Mouse (Mus musculus): ENCODE measurements at regions not wholly inside any gene's neighbourhood (a gene's known extent, or its start where the extent isn't known, plus 50 kb on each side); places are given as distances from the start of the nearest gene placed in this dataset.

DNA sequence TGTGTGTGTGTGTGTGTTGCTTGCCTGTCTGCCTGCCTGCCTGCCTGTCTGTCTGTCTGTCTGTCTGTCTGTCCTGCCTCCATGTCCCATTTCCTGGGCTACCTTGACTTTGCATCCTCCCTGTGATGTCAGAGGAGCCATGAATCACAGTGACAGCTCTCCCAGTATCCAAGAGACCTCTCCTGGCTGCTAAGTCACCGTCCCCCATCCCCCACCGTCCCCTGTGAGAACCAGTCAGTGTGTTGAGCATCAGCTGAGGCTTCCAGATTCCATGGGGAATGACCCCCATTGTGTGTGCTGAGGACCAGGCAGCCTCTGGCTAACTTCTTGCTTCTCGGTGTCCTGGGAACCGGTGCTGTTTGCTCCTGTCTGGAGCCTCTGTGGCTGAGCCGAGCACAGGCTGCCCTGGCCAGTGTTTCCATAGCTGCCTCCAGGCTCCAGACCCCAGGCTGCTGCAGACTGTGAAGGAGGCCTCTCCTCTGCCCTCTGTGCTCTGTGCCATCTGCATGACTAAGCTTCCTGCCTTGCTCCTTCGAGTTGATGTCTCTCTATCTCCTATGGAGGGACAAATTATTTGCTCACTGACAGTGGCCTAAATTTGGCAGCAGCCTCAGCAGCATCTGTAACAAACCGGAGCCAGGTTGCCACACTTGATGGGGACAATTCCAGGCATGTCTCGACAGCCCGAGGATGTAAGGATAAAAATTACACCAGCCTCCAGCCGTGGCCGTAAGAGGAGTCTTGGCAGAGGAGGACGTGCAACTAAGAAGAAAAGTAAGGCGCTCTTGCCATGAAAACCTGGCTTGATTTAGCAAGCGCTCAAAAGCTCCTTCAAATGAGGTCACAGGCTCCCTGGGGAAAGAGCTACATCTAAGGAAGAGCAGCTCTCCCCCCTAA lies 230.7 kb downstream of the Prex1 start:
- Histone ChIP-seq H3K27ac (ENCODE audit: low read depth) (no peak overlapping the region), H3K9ac (replicated peaks) (no peak overlapping the region), H3K36me3 (replicated peaks; ENCODE audit: insufficient read depth, low read length) (no peaks in the 10 kb centered on the region), H3K4me1 (ENCODE audit: insufficient read depth) (no peaks in the 10 kb centered on the region), H3K27me3 (ENCODE audit: insufficient read depth, low read length) (no peaks in the 10 kb centered on the region), H3K9me3 (ENCODE audit: low read length) (no peaks in the 10 kb centered on the region), H3K4me3 (ENCODE audit: low read depth, low read length) (no peak overlapping the region), H3K4me2 (ENCODE audit: low read depth, low read length) (no peak overlapping the region)
- ATAC-seq (no peak), DNase-seq (no peak)
- TF ChIP-seq CTCF (IDR thresholded peaks at IDR 0.05; ENCODE audit: low read depth) (no peak), EP300 (IDR thresholded peaks at IDR 0.05; ENCODE audit: low read depth) (no peak)
- 62% methylated on average over 14 of the region's 14 CpGs for WGBS (ENCODE audit: insufficient replicate concordance)

DNA sequence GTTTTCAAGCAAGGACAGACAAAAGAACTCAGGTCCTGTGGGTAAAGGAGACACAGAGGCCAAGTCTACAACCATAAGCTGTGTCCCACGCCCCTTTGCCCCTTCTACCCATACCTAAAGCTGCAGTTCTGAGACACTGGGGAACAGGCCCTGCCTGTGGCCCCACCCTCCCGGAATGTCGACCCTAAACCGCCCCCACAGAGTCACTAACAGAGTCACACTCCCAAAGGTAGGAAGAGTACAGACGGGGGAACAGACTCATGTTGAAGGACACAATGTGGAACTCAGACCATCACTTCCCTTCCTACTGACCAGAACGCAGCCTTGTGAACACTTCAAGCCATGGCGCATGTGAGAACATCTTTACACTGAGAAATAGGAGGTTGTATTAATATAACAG lies 231.9 kb downstream of the Prex1 start:
- no peak overlapping the region for H3K4me2 ChIP-seq (ENCODE audit: low read depth, low read length)
- ATAC-seq: no peak
- H3K36me3 ChIP-seq (replicated peaks; ENCODE audit: insufficient read depth, low read length): no peaks in the 10 kb centered on the region
- no peaks in the 10 kb centered on the region for H3K4me1 ChIP-seq (ENCODE audit: insufficient read depth)
- no peak overlapping the region for H3K4me3 ChIP-seq (ENCODE audit: low read depth, low read length)
- no peak for TF ChIP-seq CTCF (IDR thresholded peaks at IDR 0.05; ENCODE audit: low read depth)
- TF ChIP-seq EP300 (IDR thresholded peaks at IDR 0.05; ENCODE audit: low read depth): no peak
- no peak for DNase-seq
- WGBS (ENCODE audit: insufficient replicate concordance): 76% methylated on average over 7 of the region's 7 CpGs
- no peaks in the 10 kb centered on the region for H3K9me3 ChIP-seq (ENCODE audit: low read length)
- H3K9ac ChIP-seq (replicated peaks): no peak overlapping the region
- no peaks in the 10 kb centered on the region for H3K27me3 ChIP-seq (ENCODE audit: insufficient read depth, low read length)
- H3K27ac ChIP-seq (ENCODE audit: low read depth): no peak overlapping the region

DNA sequence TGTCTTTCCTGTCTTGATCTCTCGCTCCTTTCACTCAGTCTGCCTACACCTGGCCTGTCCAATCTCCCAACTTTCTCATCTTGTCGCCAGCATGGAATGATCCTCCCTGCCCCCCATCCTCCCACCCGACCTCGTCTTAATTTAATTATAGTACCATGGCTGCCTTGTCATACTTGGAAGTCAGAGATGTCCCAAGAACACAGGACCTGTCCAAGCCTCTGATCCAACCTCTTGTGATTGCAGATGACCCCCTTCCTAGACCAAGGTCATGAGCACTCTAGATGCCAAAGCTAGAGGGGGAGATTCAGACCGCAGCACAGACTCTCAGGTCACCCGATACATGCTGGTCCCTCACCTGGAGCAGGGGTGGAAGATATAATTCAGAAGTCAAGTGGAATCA lies 232.3 kb downstream of the Prex1 start:
- 84% methylated on average over 6 of the region's 6 CpGs for WGBS (ENCODE audit: insufficient replicate concordance)

DNA sequence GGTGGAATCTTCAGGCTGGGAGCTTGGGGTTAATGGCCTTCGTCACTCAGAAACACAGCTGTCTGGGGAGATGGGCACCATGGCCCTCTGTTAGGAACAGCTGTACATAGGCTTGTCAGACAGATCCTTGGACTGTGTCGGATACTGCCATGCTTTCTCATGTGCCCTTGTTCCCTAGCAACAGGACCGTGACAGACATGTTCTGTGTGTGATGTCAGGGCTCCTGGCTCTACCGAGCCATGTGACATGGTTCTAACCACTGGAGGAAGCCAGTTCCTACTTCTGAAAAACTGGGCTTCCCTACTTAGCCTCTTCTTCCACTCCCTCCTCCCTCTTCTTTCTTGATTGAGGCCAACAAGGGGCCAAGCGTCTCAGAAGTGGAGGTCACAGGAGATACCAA lies 232.7 kb downstream of the Prex1 start:
- Histone ChIP-seq H3K9ac (replicated peaks) (no peak overlapping the region), H3K27me3 (ENCODE audit: insufficient read depth, low read length) (no peaks in the 10 kb centered on the region), H3K4me3 (ENCODE audit: low read depth, low read length) (no peak overlapping the region), H3K9me3 (ENCODE audit: low read length) (no peaks in the 10 kb centered on the region), H3K4me2 (ENCODE audit: low read depth, low read length) (no peak overlapping the region), H3K36me3 (replicated peaks; ENCODE audit: insufficient read depth, low read length) (no peaks in the 10 kb centered on the region), H3K27ac (ENCODE audit: low read depth) (no peak overlapping the region), H3K4me1 (ENCODE audit: insufficient read depth) (no peaks in the 10 kb centered on the region)
- WGBS (ENCODE audit: insufficient replicate concordance): 57% methylated on average over 5 of the region's 5 CpGs
- ATAC-seq (peak; percentile 31; the same call in 1 of the 2 replicates), DNase-seq (no peak)
- no peak for TF ChIP-seq EP300 (IDR thresholded peaks at IDR 0.05; ENCODE audit: low read depth)
- TF ChIP-seq CTCF (IDR thresholded peaks at IDR 0.05; ENCODE audit: low read depth): no peak

More for the DNA sequence above, 232.3 kb downstream of the Prex1 start:
- DNase-seq (no peak), ATAC-seq (no peak)
- Histone ChIP-seq H3K27ac (ENCODE audit: low read depth) (no peak overlapping the region), H3K9me3 (ENCODE audit: low read length) (no peaks in the 10 kb centered on the region), H3K27me3 (ENCODE audit: insufficient read depth, low read length) (no peaks in the 10 kb centered on the region), H3K4me3 (ENCODE audit: low read depth, low read length) (no peak overlapping the region), H3K4me2 (ENCODE audit: low read depth, low read length) (no peak overlapping the region), H3K36me3 (replicated peaks; ENCODE audit: insufficient read depth, low read length) (no peaks in the 10 kb centered on the region), H3K4me1 (ENCODE audit: insufficient read depth) (no peaks in the 10 kb centered on the region), H3K9ac (replicated peaks) (no peak overlapping the region)
- TF ChIP-seq CTCF (IDR thresholded peaks at IDR 0.05; ENCODE audit: low read depth) (no peak), EP300 (IDR thresholded peaks at IDR 0.05; ENCODE audit: low read depth) (no peak)

DNA sequence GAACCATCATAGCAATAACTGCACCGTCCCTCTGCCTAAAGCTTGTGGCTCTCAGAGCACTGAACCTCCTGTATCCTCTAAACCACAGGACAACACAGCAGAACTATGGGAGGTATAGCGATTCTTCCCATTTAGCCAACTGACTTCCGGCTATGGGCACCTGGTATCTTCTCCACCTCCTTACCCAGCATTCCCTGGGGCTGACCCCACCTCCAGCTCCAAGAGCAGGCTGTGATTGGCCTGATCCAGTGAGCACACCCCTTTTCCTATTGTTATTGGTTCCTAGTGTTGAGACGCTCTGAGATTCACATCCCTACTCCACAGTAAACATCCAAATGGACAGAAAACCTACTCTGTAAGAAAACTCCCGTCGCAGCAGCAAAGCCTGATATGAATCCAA lies 236.7 kb downstream of the Prex1 start:
- Histone ChIP-seq H3K9me3 (ENCODE audit: low read length) (no peaks in the 10 kb centered on the region), H3K27me3 (ENCODE audit: insufficient read depth, low read length) (no peaks in the 10 kb centered on the region), H3K9ac (replicated peaks) (no peak overlapping the region), H3K4me3 (ENCODE audit: low read depth, low read length) (no peak overlapping the region), H3K36me3 (replicated peaks; ENCODE audit: insufficient read depth, low read length) (no peaks in the 10 kb centered on the region), H3K4me1 (ENCODE audit: insufficient read depth) (peaks cover 2% of the 10 kb centered on the region; the same call in 1 of the 2 replicates), H3K27ac (ENCODE audit: low read depth) (no peak overlapping the region), H3K4me2 (ENCODE audit: low read depth, low read length) (no peak overlapping the region)
- no peak for DNase-seq
- no peak for TF ChIP-seq CTCF (IDR thresholded peaks at IDR 0.05; ENCODE audit: low read depth)
- TF ChIP-seq EP300 (IDR thresholded peaks at IDR 0.05; ENCODE audit: low read depth): no peak
- ATAC-seq: no peak
- WGBS (ENCODE audit: insufficient replicate concordance): 77% methylated on average over 6 of the region's 6 CpGs

DNA sequence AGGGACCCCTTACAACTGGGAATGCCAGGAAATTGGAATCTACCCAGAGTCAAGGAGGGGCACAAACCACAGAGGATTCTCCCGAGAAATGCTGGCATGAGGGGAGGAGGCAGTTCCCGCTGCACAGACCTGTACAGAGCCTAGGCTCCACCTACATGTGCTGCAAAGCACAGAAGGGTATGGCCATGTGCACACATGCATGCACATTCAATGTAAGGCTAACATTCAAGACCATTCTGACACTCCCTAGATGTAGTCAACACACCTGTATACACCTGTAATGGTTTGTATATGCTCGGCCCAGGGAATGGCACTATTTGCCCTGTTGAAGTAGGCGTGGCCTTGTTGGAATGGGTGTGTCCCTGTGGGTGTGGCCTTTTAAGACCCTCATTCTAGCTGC lies 238.0 kb downstream of the Prex1 start:
- Histone ChIP-seq H3K4me1 (ENCODE audit: insufficient read depth) (peaks cover 2% of the 10 kb centered on the region; the same call in 1 of the 2 replicates), H3K4me3 (ENCODE audit: low read depth, low read length) (no peak overlapping the region), H3K36me3 (replicated peaks; ENCODE audit: insufficient read depth, low read length) (no peaks in the 10 kb centered on the region), H3K9ac (replicated peaks) (no peak overlapping the region), H3K27me3 (ENCODE audit: insufficient read depth, low read length) (no peaks in the 10 kb centered on the region), H3K9me3 (ENCODE audit: low read length) (no peaks in the 10 kb centered on the region), H3K4me2 (ENCODE audit: low read depth, low read length) (no peak overlapping the region), H3K27ac (ENCODE audit: low read depth) (no peak overlapping the region)
- ATAC-seq (no peak), DNase-seq (no peak)
- TF ChIP-seq EP300 (IDR thresholded peaks at IDR 0.05; ENCODE audit: low read depth): no peak
- no peak for TF ChIP-seq CTCF (IDR thresholded peaks at IDR 0.05; ENCODE audit: low read depth)
- 62% methylated on average over 4 of the region's 4 CpGs for WGBS (ENCODE audit: insufficient replicate concordance)

Measured in liver, postnatal 0 days (tissue).